Mouse (Mus musculus) gastrocnemius, postnatal 14 days (tissue): ENCODE data around the gene Sbk1. TPM values are rescaled to one million over a fixed set of nuclear protein-coding genes. Genes with fewer than 3 reads are reported as not detected.
"Not testable (repeated sequence)": the region's sequence is repeated elsewhere in the genome, so short reads cannot be mapped to it uniquely, and the experiment has no call there.

ENCODE experiments used
- DNase-seq: peaks from one replicate; pipeline ENCODE4 v3.0.0; 2021; ENCODE audit warnings: mixed read lengths
- intact Hi-C: fragments of 180-260 bp; cut with DNase I; formaldehyde crosslinking; loops from one replicate; pipeline ENCODE4 v1.15.1; 2025; ENCODE audit warnings: low total_unique reads
- total RNA-seq, 2 experiments: library from RNA; stranded (reverse); gene quantifications; 2 replicates each; pipeline ENCODE4 v1.2.3; 2021

Gene Sbk1
- total RNA-seq, 2 experiments from 2014 or later, result 22.4 to 35.2 TPM

GRCm38 (mm10) chr7:126260280-126261210 lies 11.9 kb upstream of the Sbk1 start:
- peak; percentile 50 for DNase-seq
- intact Hi-C loops, result loop anchor here (10.0 kb wide), 1 partner anchor 114 kb away; the partner anchor contains the start of gene Spns1

- DNase-seq, result no peak
- intact Hi-C loops, result loop anchor here (2.0 to 10.0 kb wide), 2 partner anchors 35 to 113 kb away; partner anchors contain the start of gene Spns1
Measured at GRCm38 (mm10) chr7:126261823-126262222, 10.6 kb upstream of the Sbk1 start.

DNA sequence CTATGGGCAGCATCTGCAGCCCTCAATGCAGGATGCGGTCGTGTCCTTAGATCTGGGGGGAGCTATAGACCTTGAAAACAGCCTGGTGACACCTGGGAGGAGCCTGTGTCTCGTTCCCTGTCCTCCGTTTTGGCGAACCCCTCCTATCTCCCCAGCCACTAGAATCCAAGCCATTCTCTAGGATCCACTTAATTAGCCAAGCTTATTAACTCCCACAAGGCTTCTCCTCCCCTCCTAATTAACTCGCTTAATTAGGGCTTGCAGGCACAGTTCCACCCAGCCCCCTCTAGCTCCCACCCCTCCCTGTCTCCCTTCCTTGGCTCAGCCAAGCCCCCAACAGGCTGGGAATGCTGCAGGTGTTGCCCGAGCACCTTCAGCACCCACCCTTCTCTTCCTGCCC lies 8.5 kb upstream of the Sbk1 start:
- no peak for DNase-seq
- intact Hi-C loops, result loop anchor here (2.0 to 10.0 kb wide), 2 partner anchors 33 to 111 kb away; partner anchors contain the start of gene Spns1

- intact Hi-C loops, result loop anchor here (10.0 kb wide), 1 partner anchor 109 kb away; the partner anchor contains the start of gene Spns1
- DNase-seq, result peak; percentile 62
Measured at GRCm38 (mm10) chr7:126265949-126266348, 6.5 kb upstream of the Sbk1 start.

DNA sequence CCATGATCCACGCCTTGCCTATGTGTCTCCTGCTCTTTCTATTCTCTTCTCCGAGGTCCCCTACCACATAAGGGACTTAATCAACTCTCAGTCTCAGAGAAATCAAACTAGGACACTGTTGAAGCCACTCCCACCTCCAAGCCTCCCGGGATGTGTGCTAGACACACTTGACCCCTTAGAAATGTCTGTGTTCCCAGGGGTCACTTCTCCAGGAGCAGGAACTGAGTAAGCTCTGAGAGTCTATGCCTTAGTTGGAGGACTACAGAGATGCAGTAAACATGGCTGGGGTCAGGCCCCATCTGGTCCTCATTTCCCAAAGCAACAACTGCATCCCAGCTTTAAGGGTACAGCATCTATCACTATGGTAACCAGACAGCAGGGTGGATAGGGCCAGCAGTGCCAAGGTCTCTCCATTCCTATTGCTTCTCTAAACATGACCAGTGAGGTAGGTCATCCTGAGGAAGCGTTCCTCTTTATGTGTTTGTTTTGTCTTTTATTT lies 6.0 kb upstream of the Sbk1 start:
- no peak for DNase-seq
- intact Hi-C loops, result loop anchor here (10.0 kb wide), 1 partner anchor 108 kb away; the partner anchor contains the start of gene Spns1

GRCm38 (mm10) chr7:126267606-126268005 lies 4.8 kb upstream of the Sbk1 start:
- no peak for DNase-seq
- intact Hi-C loops, result loop anchor here (10.0 kb wide), 1 partner anchor 107 kb away; the partner anchor contains the start of gene Spns1

- DNase-seq, result no peak
- intact Hi-C loops, result no loop called here
Measured at GRCm38 (mm10) chr7:126272770-126273311, 422 bp downstream of the Sbk1 start.

DNA sequence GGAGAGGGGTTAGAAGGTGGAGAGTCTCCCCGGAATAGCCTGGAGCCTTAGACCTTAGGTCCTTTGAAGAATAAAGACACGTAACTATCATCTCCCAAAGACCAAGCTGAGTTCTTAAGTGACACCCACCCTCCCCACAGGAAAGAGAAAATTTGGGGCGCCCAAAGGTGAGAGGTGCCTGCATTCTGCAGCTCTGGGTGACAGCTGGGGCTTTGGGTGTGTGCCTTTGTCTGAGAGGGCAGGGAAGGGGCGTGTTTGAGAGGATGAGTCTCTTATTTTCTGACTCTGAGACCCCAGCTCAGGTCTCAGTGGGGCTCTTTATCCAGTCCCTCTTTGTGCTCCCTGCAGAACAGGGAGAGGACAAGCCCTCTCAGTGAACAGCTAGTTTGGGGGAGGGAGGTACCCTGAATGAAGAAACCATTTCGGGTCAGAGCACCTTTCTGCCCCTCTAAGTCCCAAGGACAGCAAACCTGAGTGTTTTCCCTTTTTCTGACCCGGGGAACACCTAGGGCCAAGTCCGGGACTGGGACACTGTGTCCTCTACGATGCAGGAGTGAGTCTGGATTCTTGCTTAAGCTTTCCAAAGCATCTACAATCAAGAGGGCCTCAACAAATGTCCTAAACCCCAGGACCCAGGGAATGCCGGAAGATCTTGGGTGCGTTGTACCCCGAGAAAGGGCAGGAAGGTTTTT lies 1.1 kb downstream of the Sbk1 start:
- intact Hi-C loops, result no loop called here
- no peak for DNase-seq

DNA sequence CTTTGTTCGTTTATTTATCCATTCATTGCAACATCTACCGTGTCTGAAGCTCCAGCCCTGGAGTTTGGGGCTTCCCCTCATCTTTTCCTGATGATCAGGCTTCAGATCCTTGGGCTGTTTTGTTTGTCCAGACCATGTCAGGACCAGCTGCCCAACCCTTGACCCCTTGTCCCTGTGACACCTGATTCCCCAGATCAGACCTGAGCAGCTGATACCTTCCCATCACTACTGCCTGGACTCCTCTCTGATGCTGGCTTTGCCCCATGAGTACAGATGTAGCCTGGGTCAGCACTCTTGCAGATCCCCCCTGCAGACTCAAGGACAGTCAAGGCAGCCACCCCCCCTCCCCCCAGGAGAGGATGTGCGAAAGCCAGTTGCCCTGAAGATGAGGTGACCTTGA lies 1.7 kb downstream of the Sbk1 start:
- no peak for DNase-seq
- intact Hi-C loops, result no loop called here

- intact Hi-C loops, result no loop called here
Measured at GRCm38 (mm10) chr7:126274626-126275025, 2.2 kb downstream of the Sbk1 start.

GRCm38 (mm10) chr7:126275711-126276110 lies 3.3 kb downstream of the Sbk1 start:
- no peak for DNase-seq
- intact Hi-C loops, result no loop called here

More at GRCm38 (mm10) chr7:126274626-126275025, 2.2 kb downstream of the Sbk1 start:
- no peak for DNase-seq

- DNase-seq, result no peak
- intact Hi-C loops, result no loop called here
Measured at GRCm38 (mm10) chr7:126276297-126276696, 3.9 kb downstream of the Sbk1 start.

DNA sequence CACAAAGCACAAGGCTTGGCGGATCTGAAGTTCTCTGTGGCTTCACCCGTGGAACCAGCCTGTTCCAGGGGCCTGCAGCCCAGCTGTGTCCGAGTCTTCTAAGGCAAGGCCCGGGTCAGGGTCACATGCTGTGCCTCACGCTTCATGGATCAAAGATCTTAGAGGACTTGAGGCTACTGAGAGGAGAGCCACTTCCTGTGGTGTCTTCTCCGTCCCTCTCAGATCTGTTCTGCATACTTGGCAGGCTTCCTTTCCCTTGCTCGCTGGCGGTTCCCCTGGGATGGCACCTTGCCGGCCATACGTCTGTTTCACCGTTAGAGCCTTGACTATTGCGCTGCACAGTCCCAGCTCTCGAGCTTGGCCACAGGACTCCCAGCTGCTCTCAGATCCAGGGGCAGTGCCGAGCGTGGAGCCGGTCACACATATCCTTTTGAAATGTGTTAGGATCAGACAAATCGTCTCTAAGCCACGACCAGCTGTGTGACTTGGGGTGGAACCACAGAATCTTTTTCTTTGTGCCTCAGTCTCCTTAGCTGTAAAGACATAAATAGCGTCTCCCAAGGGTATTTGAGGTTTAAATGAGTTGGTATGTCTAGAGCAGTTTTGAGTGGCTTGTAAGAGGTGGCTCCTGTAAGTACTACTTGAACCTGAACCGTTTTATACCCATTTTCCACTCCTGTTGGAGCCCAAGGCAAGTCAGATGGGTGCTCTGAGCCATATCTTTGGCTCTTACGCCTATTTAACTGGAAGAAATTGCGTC lies 5.3 kb downstream of the Sbk1 start:
- no peak for DNase-seq
- intact Hi-C loops, result no loop called here

DNA sequence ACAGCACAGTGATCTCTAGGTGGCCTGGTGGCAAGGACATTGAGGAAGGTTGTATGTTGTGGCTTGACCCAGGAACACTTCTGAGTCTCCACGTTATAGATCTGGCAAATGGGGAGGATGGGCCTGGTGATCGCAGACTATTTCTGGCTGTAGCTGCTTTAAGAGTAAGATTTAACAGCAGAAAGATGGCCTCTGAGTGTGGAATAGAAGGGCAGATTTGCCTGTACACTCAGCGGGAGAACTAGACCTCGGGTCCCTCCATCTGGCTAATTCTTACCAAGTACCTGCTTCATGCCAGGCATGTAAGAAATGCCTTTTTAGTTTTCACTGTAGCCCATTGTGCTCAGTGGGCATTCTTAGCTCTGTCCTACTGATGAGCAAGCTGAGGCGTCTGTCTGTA lies 6.4 kb downstream of the Sbk1 start:
- DNase-seq, result no peak
- intact Hi-C loops, result no loop called here

- DNase-seq, result no peak
- intact Hi-C loops, result no loop called here
Measured at GRCm38 (mm10) chr7:126279774-126280482, 7.5 kb downstream of the Sbk1 start.

DNA sequence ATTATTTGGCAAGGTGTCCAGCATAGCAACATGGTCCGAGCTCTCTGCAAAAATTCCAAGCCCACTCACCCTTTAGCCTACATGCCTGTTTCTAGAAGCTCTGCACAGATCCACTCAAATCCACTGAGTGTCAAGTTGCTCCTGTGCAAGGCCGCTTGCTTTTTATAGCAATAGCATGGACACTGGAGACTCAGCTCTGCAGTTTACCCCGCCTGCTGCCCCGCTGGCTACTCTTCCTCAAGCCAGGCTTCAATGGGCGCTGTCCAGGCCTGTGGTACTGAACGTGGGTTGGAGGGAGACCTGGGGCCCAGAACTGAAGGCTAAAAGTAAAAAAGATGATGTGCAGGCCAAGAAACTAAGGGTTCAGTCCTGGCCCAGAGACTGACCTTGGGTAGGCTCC lies 8.3 kb downstream of the Sbk1 start:
- peak; percentile 49 for DNase-seq
- intact Hi-C loops, result no loop called here

DNA sequence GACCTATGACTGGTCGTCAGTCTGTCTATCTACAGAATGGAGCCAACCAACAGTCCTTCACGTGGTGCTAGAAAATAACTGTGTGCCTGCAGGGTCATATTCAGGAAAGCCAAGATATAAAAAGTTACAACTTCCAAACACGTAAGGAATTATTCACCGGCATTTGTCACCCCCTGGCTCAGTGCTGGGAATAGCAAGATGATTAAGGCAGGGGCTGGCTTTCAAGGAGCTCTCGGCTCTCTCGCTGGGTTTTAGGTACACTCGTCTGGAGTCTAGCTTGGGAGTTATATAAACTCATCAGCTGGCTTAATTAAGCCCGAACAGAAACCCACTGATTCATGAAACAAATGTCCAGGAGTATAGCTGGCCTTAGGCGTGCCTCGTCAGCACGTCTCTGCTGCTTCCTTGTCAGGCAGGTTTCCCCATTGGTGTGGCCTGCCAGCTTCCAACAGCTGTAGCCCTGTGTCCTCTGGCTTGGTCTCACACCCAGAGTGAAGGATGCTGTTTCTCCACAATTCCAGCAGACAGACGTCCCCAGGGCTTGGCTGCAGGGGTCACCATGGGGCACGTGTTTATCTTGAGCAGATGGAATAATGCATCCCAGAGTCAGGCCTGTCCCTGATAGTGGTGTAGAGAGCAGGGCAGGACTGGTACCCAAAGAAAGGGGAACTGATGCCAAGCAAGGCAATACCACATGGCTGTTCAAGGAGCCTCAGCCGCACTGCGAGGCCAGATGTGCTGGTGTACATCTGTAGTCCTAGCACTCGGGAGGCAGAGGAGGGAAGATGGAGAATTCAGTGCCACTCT lies 9.7 kb downstream of the Sbk1 start:
- DNase-seq, result peak; percentile 38
- intact Hi-C loops, result no loop called here

GRCm38 (mm10) chr7:126282683-126282990 lies 10.2 kb downstream of the Sbk1 start:
- intact Hi-C loops, DNase-seq: not testable (repeated sequence)
